Mouse (Mus musculus): ENCODE results near the gene Mmp9. TPM values are rescaled to one million over a fixed set of nuclear protein-coding genes. Genes with fewer than 3 reads are reported as not detected.

Gene Mmp9
- polyA plus RNA-seq, 1 experiment = 363 TPM

GRCm38 (mm10) chr2:164991808-164992207, 51.2 kb downstream of the Mmp9 start:
- Histone ChIP-seq H3K4me1 (ENCODE audit: control insufficient read depth, insufficient read depth, low read length) (no peaks in the 10 kb centered on the region), H3K4me3 (replicated peaks; ENCODE audit: control insufficient read depth, low read depth, low read length) (no peak overlapping the region), H3K27ac (ENCODE audit: control insufficient read depth, insufficient read depth, low read depth, low read length, poor library complexity) (no peak overlapping the region)
- 33% methylated on average over 10 of the region's 10 CpGs for WGBS
- no peak for TF ChIP-seq CTCF (IDR thresholded peaks at IDR 0.05; ENCODE audit: control insufficient read depth, insufficient read depth, low read length)
- TF ChIP-seq POLR2A (IDR thresholded peaks at IDR 0.05; ENCODE audit: borderline replicate concordance, control insufficient read depth, low read depth, low read length) = no peak

GRCm38 (mm10) chr2:164994156-164994555, 53.6 kb downstream of the Mmp9 start:
- Histone ChIP-seq H3K4me3 (replicated peaks; ENCODE audit: control insufficient read depth, low read depth, low read length) (no peak overlapping the region), H3K27ac (ENCODE audit: control insufficient read depth, insufficient read depth, low read depth, low read length, poor library complexity) (no peak overlapping the region), H3K4me1 (ENCODE audit: control insufficient read depth, insufficient read depth, low read length) (no peaks in the 10 kb centered on the region)
- TF ChIP-seq POLR2A (IDR thresholded peaks at IDR 0.05; ENCODE audit: borderline replicate concordance, control insufficient read depth, low read depth, low read length) = no peak
- no peak for TF ChIP-seq CTCF (IDR thresholded peaks at IDR 0.05; ENCODE audit: control insufficient read depth, insufficient read depth, low read length)
- WGBS = 85% methylated on average over 11 of the region's 11 CpGs

- no peak for TF ChIP-seq CTCF (IDR thresholded peaks at IDR 0.05; ENCODE audit: control insufficient read depth, insufficient read depth, low read length)
- TF ChIP-seq POLR2A (IDR thresholded peaks at IDR 0.05; ENCODE audit: borderline replicate concordance, control insufficient read depth, low read depth, low read length) = no peak
- Histone ChIP-seq H3K27ac (ENCODE audit: control insufficient read depth, insufficient read depth, low read depth, low read length, poor library complexity) (no peak overlapping the region), H3K4me3 (replicated peaks; ENCODE audit: control insufficient read depth, low read depth, low read length) (no peak overlapping the region), H3K4me1 (ENCODE audit: control insufficient read depth, insufficient read depth, low read length) (no peaks in the 10 kb centered on the region)
- WGBS = 63% methylated on average over 21 of the region's 21 CpGs
Observed at GRCm38 (mm10) chr2:164994659-164995428, 54.3 kb downstream of the Mmp9 start.

- H3K4me3 ChIP-seq (replicated peaks; ENCODE audit: control insufficient read depth, low read depth, low read length) = no peak overlapping the region
- H3K4me1 ChIP-seq (ENCODE audit: control insufficient read depth, insufficient read depth, low read length) = no peaks in the 10 kb centered on the region
- no peak overlapping the region for H3K27ac ChIP-seq (ENCODE audit: control insufficient read depth, insufficient read depth, low read depth, low read length, poor library complexity)
- no peak for TF ChIP-seq CTCF (IDR thresholded peaks at IDR 0.05; ENCODE audit: control insufficient read depth, insufficient read depth, low read length)
- TF ChIP-seq POLR2A (IDR thresholded peaks at IDR 0.05; ENCODE audit: borderline replicate concordance, control insufficient read depth, low read depth, low read length) = no peak
- 74% methylated on average over 11 of the region's 11 CpGs for WGBS
Observed at GRCm38 (mm10) chr2:164995976-164996375, 55.4 kb downstream of the Mmp9 start.

GRCm38 (mm10) chr2:164996848-164997720, 56.5 kb downstream of the Mmp9 start:
- 6% methylated on average over 49 of the region's 49 CpGs for WGBS
- no peak overlapping the region for H3K27ac ChIP-seq (ENCODE audit: control insufficient read depth, insufficient read depth, low read depth, low read length, poor library complexity)
- H3K4me3 ChIP-seq (replicated peaks; ENCODE audit: control insufficient read depth, low read depth, low read length) = no peak overlapping the region
- TF ChIP-seq CTCF (IDR thresholded peaks at IDR 0.05; ENCODE audit: control insufficient read depth, insufficient read depth, low read length) (no peak), POLR2A (IDR thresholded peaks at IDR 0.05; ENCODE audit: borderline replicate concordance, control insufficient read depth, low read depth, low read length) (no peak)
- no peaks in the 10 kb centered on the region for H3K4me1 ChIP-seq (ENCODE audit: control insufficient read depth, insufficient read depth, low read length)

- H3K4me1 ChIP-seq (ENCODE audit: control insufficient read depth, insufficient read depth, low read length) = no peaks in the 10 kb centered on the region
Observed at GRCm38 (mm10) chr2:164997721-164998428, 57.3 kb downstream of the Mmp9 start.

GRCm38 (mm10) chr2:165001958-165002357, 61.4 kb downstream of the Mmp9 start:
- TF ChIP-seq CTCF (IDR thresholded peaks at IDR 0.05; ENCODE audit: control insufficient read depth, insufficient read depth, low read length) (no peak), POLR2A (IDR thresholded peaks at IDR 0.05; ENCODE audit: borderline replicate concordance, control insufficient read depth, low read depth, low read length) (no peak)
- H3K4me3 ChIP-seq (replicated peaks; ENCODE audit: control insufficient read depth, low read depth, low read length) = no peak overlapping the region
- 91% methylated on average over 13 of the region's 13 CpGs for WGBS
- H3K27ac ChIP-seq (ENCODE audit: control insufficient read depth, insufficient read depth, low read depth, low read length, poor library complexity) = no peak overlapping the region
- no peaks in the 10 kb centered on the region for H3K4me1 ChIP-seq (ENCODE audit: control insufficient read depth, insufficient read depth, low read length)

More at GRCm38 (mm10) chr2:164997721-164998428, 57.3 kb downstream of the Mmp9 start:
- no peak overlapping the region for H3K27ac ChIP-seq (ENCODE audit: control insufficient read depth, insufficient read depth, low read depth, low read length, poor library complexity)
- H3K4me3 ChIP-seq (replicated peaks; ENCODE audit: control insufficient read depth, low read depth, low read length) = no peak overlapping the region
- TF ChIP-seq POLR2A (IDR thresholded peaks at IDR 0.05; ENCODE audit: borderline replicate concordance, control insufficient read depth, low read depth, low read length) = no peak
- TF ChIP-seq CTCF (IDR thresholded peaks at IDR 0.05; ENCODE audit: control insufficient read depth, insufficient read depth, low read length) = no peak
- WGBS = under 1% methylated on average over 52 of the region's 52 CpGs

- 98% methylated on average over 3 of the region's 3 CpGs for WGBS
- H3K27ac ChIP-seq (ENCODE audit: control insufficient read depth, insufficient read depth, low read depth, low read length, poor library complexity) = no peak overlapping the region
- no peaks in the 10 kb centered on the region for H3K4me1 ChIP-seq (ENCODE audit: control insufficient read depth, insufficient read depth, low read length)
- TF ChIP-seq POLR2A (IDR thresholded peaks at IDR 0.05; ENCODE audit: borderline replicate concordance, control insufficient read depth, low read depth, low read length) (no peak), CTCF (IDR thresholded peaks at IDR 0.05; ENCODE audit: control insufficient read depth, insufficient read depth, low read length) (no peak)
- H3K4me3 ChIP-seq (replicated peaks; ENCODE audit: control insufficient read depth, low read depth, low read length) = no peak overlapping the region
Observed at GRCm38 (mm10) chr2:165003108-165003507, 62.5 kb downstream of the Mmp9 start.
